Mouse (Mus musculus): ENCODE measurements around the gene Tex38. TPM values are rescaled to one million over a fixed set of nuclear protein-coding genes. Genes with fewer than 3 reads are reported as not detected.

Gene Tex38
- polyA plus RNA-seq (2015; fragmentation: Nextera tagmentation; extraction: Ambion mirVana) = 0.23 and 0.34 TPM in 2 replicates

DNA sequence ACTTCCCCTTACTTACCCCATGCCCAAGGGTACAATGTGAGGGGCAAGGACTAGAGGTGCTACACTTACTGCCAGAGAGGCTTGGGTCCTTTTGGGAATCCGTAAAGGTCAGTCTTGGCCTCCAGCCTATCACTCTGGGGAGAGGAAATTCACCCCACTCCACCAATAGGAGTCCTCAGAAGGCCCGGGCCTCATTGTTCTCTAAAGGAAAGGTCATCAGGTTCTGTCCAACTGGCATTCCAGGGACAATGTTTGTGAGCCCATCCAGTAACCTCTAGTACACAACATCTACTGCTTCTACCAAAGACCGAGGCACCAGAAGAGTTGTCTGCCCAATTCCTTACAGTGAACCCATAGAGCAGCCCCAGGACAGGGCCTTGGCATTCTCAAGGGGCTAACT, at the start of gene Tex38:
Tex38 (minus strand) TSS at position 101 of the 400 bp plus-strand sequence.
- WGBS = 73% methylated on average over 3 of the region's 3 CpGs
- ATAC-seq = no peak
- H3K9ac ChIP-seq (ENCODE audit: low read depth, low read length) = no peak within 1 kb of the TSS

DNA sequence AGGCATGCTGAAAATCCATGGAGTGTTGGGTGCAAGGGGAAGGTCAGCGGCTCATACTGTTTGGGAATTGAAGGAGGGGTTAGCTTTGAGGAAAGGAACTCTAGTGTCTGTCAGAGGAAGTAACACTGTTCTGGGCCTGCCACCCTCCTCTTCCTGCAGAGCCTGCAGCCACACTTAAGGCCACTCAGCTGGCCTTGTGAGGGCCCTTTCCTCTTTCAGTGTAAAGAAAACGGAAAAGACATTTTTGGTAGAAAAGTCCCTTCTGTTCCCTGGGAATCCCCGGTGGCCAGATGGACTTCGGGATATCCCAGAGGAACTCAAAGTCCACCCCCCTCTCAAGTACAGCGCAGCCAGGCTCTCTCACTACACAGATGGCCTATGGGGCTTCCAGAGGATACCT, 49.7 kb upstream of the Tex38 start:
- H3K4me2 ChIP-seq (ENCODE audit: low read depth, low read length) = no peak overlapping the region
- no peak overlapping the region for H3K4me3 ChIP-seq (ENCODE audit: low read length)
- H3K27ac ChIP-seq (ENCODE audit: low read length) = no peak overlapping the region
- no peaks in the 10 kb centered on the region for H3K36me3 ChIP-seq (ENCODE audit: control insufficient read depth, insufficient read depth, low read length)
- 78% methylated on average over 5 of the region's 5 CpGs for WGBS
- peaks cover 22% of the 10 kb centered on the region for H3K4me1 ChIP-seq (ENCODE audit: control insufficient read depth, insufficient read depth, low read length)
- no peaks in the 10 kb centered on the region for H3K27me3 ChIP-seq (replicated peaks; ENCODE audit: control insufficient read depth, insufficient read depth, low read length)
- H3K9ac ChIP-seq (ENCODE audit: low read depth, low read length) = no peak overlapping the region
- no peaks in the 10 kb centered on the region for H3K9me3 ChIP-seq (ENCODE audit: control insufficient read depth, low read length)
- no peak for ATAC-seq

More for the DNA sequence above, at the start of gene Tex38:
- no peak within 1 kb of the TSS for H3K4me3 ChIP-seq (ENCODE audit: low read length)
- H3K27me3 ChIP-seq (replicated peaks; ENCODE audit: control insufficient read depth, insufficient read depth, low read length) = no peaks in the 10 kb centered on the region
- peaks cover 10% of the 10 kb centered on the region for H3K4me1 ChIP-seq (ENCODE audit: control insufficient read depth, insufficient read depth, low read length)
- H3K36me3 ChIP-seq (ENCODE audit: control insufficient read depth, insufficient read depth, low read length) = no peaks in the 10 kb centered on the region
- H3K9me3 ChIP-seq (ENCODE audit: control insufficient read depth, low read length) = no peaks in the 10 kb centered on the region
- no peak within 1 kb of the TSS for H3K27ac ChIP-seq (ENCODE audit: low read length)
- no peak within 1 kb of the TSS for H3K4me2 ChIP-seq (ENCODE audit: low read depth, low read length)

DNA sequence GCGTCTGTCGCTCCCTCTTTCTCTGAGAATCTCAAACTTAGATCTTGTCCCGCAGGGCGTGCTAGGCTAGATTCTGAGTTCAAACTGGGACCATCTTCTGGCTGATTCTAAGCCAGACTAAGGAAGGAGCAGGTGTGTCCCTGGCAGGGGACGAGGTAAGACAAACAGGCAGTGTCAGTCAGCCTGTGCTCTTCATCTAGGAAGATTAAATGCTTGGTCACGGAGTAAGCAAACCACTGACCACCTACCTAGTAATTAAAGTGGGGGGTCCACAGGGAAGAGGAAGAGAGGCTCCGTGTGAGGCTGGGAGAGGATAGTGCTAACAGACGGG, 47.7 kb upstream of the Tex38 start:
- H3K9ac ChIP-seq (ENCODE audit: low read depth, low read length) = peak overlapping the region; percentile 85
- H3K4me3 ChIP-seq (ENCODE audit: low read length) = peak overlapping the region; percentile 74
- no peaks in the 10 kb centered on the region for H3K9me3 ChIP-seq (ENCODE audit: control insufficient read depth, low read length)
- H3K4me2 ChIP-seq (ENCODE audit: low read depth, low read length) = peak overlapping the region; percentile 79
- H3K27ac ChIP-seq (ENCODE audit: low read length) = no peak overlapping the region
- peaks cover 26% of the 10 kb centered on the region for H3K4me1 ChIP-seq (ENCODE audit: control insufficient read depth, insufficient read depth, low read length)
- H3K27me3 ChIP-seq (replicated peaks; ENCODE audit: control insufficient read depth, insufficient read depth, low read length) = no peaks in the 10 kb centered on the region
- 10% methylated on average over 8 of the region's 8 CpGs for WGBS
- no peak for ATAC-seq
- H3K36me3 ChIP-seq (ENCODE audit: control insufficient read depth, insufficient read depth, low read length) = no peaks in the 10 kb centered on the region

DNA sequence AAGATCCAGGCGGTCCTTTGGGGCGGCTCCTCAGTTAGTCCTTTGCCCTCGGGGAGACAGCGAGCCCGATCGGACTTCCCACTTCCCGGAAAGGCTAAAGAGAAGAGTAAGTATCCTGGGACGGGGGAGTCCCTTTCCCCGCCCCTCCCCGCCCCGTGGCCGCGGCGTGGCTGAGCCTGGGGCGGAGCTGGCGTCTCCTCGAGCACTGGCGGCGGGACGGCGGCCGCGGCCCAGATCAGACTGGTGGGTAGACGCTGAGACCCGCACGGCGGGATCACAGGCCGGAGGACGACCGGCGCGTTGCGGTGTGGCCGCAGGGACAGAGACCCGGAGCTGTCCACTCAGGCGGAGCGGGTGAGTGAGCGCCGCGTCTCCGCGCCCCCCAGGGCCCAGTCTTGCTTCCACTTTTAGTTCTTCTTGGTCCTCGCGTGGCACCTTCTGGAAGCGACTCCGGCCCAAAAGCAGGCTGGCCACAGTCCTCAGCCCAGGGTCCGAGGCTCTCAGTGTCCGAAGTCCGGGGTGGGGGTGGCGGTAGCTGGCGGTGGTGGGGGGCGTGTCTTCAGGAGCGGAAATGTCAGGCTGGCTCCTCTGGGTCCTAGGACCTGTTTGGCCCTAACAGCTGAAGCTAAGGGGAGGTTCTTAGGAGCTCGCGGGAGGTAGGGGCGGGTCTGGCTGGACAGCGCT, 47.2 kb upstream of the Tex38 start, which contains the start of gene Mob3c:
Mob3c (plus strand) TSS at position 205 of the 684 bp plus-strand sequence.
- Histone ChIP-seq H3K4me1 (ENCODE audit: control insufficient read depth, insufficient read depth, low read length) (peaks cover 26% of the 10 kb centered on the region), H3K27ac (ENCODE audit: low read length) (peak within 1 kb of the TSS; percentile 93), H3K9me3 (ENCODE audit: control insufficient read depth, low read length) (no peaks in the 10 kb centered on the region), H3K9ac (ENCODE audit: low read depth, low read length) (peak within 1 kb of the TSS; percentile 85), H3K4me3 (ENCODE audit: low read length) (peak within 1 kb of the TSS; percentile 74), H3K27me3 (replicated peaks; ENCODE audit: control insufficient read depth, insufficient read depth, low read length) (no peaks in the 10 kb centered on the region), H3K4me2 (ENCODE audit: low read depth, low read length) (peak within 1 kb of the TSS; percentile 79), H3K36me3 (ENCODE audit: control insufficient read depth, insufficient read depth, low read length) (no peaks in the 10 kb centered on the region)
- WGBS = under 1% methylated on average over 57 of the region's 57 CpGs
- ATAC-seq = peak; percentile 97

DNA sequence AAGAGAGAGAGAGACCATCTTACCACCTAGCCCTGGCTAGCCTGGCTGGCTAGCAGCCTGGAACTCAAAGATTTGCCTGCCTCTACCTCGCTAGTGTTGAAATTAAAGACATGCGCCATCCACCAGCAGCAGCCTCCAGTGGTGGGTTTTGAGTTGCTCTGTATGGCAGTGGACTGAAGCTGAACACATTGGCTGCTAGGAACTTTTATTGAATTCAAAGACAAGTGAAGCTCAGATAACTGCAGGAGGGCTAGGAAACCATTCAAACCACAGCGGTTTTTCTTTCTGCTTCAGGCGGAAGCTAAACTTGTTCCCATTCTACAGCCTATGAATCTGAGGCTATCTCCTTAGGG, 46.7 kb upstream of the Tex38 start:
- WGBS = 7% methylated on average over 4 of the region's 4 CpGs
- H3K27ac ChIP-seq (ENCODE audit: low read length) = peak overlapping the region; percentile 93
- peak; percentile 0; the same call in 1 of the 2 replicates for ATAC-seq

DNA sequence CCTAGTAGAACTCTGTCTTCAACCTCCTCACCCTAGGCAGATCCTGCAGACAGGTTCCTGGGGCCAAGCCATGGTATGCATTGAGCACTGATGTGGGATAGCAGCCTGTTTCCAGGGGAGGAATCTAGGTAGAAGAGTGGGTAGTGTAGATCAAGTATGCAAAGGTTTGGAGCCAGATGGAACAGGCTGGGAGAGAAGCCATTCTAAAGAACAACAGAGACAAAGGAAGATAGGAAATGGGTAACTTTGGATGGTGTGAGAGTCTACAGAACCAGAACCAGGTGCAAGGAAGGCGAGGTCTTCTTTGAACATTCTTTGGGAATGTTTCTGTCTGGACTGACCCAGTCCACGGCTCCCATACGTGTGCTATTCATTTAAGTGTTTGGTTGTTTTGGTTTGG, 46.2 kb upstream of the Tex38 start:
- H3K36me3 ChIP-seq (ENCODE audit: control insufficient read depth, insufficient read depth, low read length) = no peaks in the 10 kb centered on the region
- no peak overlapping the region for H3K9ac ChIP-seq (ENCODE audit: low read depth, low read length)
- no peak overlapping the region for H3K27ac ChIP-seq (ENCODE audit: low read length)
- no peak overlapping the region for H3K4me3 ChIP-seq (ENCODE audit: low read length)
- 73% methylated on average over 3 of the region's 3 CpGs for WGBS
- H3K4me1 ChIP-seq (ENCODE audit: control insufficient read depth, insufficient read depth, low read length) = peaks cover 23% of the 10 kb centered on the region
- no peak for ATAC-seq
- no peaks in the 10 kb centered on the region for H3K9me3 ChIP-seq (ENCODE audit: control insufficient read depth, low read length)
- H3K4me2 ChIP-seq (ENCODE audit: low read depth, low read length) = peak overlapping the region; percentile 79; the same call in 1 of the 2 replicates
- no peaks in the 10 kb centered on the region for H3K27me3 ChIP-seq (replicated peaks; ENCODE audit: control insufficient read depth, insufficient read depth, low read length)

More for the DNA sequence above, 46.7 kb upstream of the Tex38 start:
- H3K27me3 ChIP-seq (replicated peaks; ENCODE audit: control insufficient read depth, insufficient read depth, low read length) = no peaks in the 10 kb centered on the region
- peak overlapping the region; percentile 74 for H3K4me3 ChIP-seq (ENCODE audit: low read length)
- H3K4me2 ChIP-seq (ENCODE audit: low read depth, low read length) = peak overlapping the region; percentile 79
- H3K36me3 ChIP-seq (ENCODE audit: control insufficient read depth, insufficient read depth, low read length) = no peaks in the 10 kb centered on the region
- H3K9me3 ChIP-seq (ENCODE audit: control insufficient read depth, low read length) = no peaks in the 10 kb centered on the region
- H3K4me1 ChIP-seq (ENCODE audit: control insufficient read depth, insufficient read depth, low read length) = peaks cover 26% of the 10 kb centered on the region
- peak overlapping the region; percentile 85 for H3K9ac ChIP-seq (ENCODE audit: low read depth, low read length)

DNA sequence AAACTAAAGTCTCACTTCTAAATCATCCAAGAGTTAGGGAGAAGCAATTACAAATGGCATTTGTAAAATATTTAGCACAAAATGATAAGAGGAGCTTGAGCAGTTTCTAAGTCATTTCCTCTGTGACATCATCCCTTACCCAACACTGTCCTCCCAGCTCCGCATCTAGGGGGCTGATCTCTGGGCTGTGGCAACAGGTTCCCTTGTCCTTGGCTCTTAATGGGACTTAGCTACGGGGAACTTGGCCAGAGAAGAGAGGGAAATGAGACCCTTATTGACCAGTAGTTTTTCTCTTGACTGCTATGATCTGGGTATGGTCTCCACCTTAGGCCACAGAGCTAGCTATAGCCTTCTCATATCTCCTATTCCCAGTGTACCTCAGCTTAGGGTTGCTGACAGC, 44.5 kb upstream of the Tex38 start:
- Histone ChIP-seq H3K9me3 (ENCODE audit: control insufficient read depth, low read length) (no peaks in the 10 kb centered on the region), H3K27ac (ENCODE audit: low read length) (no peak overlapping the region), H3K4me2 (ENCODE audit: low read depth, low read length) (no peak overlapping the region), H3K4me3 (ENCODE audit: low read length) (no peak overlapping the region), H3K4me1 (ENCODE audit: control insufficient read depth, insufficient read depth, low read length) (peaks cover 23% of the 10 kb centered on the region), H3K9ac (ENCODE audit: low read depth, low read length) (no peak overlapping the region), H3K27me3 (replicated peaks; ENCODE audit: control insufficient read depth, insufficient read depth, low read length) (no peaks in the 10 kb centered on the region), H3K36me3 (ENCODE audit: control insufficient read depth, insufficient read depth, low read length) (no peaks in the 10 kb centered on the region)
- no peak for ATAC-seq
- 77% methylated on average over 2 of the region's 2 CpGs for WGBS

DNA sequence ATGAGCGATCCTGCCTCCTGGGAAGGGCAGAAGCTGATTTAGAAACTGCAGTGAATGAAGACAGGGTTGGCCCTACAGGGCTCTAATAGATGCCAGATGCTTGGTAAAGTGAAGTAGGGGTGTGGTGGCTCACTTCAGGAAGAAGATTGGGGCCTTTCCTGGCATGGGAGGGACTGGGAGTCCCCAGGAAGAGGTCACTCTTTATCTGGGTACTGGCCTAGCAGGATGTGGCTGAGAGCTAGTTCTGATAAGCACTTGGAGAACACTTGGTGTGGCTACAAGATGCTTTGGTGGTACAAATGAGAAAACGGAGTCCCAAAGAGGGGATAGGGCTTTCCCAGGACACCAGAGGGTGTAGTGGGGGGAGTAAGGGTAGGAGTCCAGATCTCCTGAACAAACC, 43.4 kb upstream of the Tex38 start:
- H3K4me1 ChIP-seq (ENCODE audit: control insufficient read depth, insufficient read depth, low read length) = peaks cover 17% of the 10 kb centered on the region
- no peaks in the 10 kb centered on the region for H3K27me3 ChIP-seq (replicated peaks; ENCODE audit: control insufficient read depth, insufficient read depth, low read length)
- H3K36me3 ChIP-seq (ENCODE audit: control insufficient read depth, insufficient read depth, low read length) = no peaks in the 10 kb centered on the region
- H3K27ac ChIP-seq (ENCODE audit: low read length) = no peak overlapping the region
- no peaks in the 10 kb centered on the region for H3K9me3 ChIP-seq (ENCODE audit: control insufficient read depth, low read length)
- H3K4me2 ChIP-seq (ENCODE audit: low read depth, low read length) = no peak overlapping the region
- no peak for ATAC-seq
- no peak overlapping the region for H3K9ac ChIP-seq (ENCODE audit: low read depth, low read length)
- WGBS = 74% methylated on average over 2 of the region's 2 CpGs
- no peak overlapping the region for H3K4me3 ChIP-seq (ENCODE audit: low read length)

DNA sequence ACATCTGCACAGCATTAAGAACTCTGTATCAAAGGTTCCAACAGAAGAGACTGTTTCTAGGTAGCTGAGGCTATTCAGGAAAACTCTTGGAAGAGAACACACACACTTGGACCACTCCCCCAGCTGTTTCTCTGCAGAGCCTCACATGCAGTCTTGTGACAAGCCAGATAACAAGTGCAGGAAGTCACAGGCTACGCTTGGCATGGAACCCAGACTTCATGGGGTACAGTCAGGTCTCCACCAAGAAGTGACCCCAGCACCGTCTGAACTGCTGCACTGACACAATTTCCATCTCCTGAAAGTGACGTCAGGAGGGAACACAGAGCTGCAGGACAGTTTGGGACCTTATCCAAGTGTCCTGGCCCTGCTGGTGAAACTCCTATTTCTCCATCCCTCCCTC, 41.1 kb upstream of the Tex38 start:
- ATAC-seq = peak; percentile 38
- Histone ChIP-seq H3K27ac (ENCODE audit: low read length) (no peak overlapping the region), H3K9ac (ENCODE audit: low read depth, low read length) (no peak overlapping the region), H3K4me1 (ENCODE audit: control insufficient read depth, insufficient read depth, low read length) (0 out of 2 replicates have a peak, but pooled peaks cover 5% of the 10 kb centered on the region), H3K36me3 (ENCODE audit: control insufficient read depth, insufficient read depth, low read length) (no peaks in the 10 kb centered on the region), H3K4me2 (ENCODE audit: low read depth, low read length) (no peak overlapping the region), H3K27me3 (replicated peaks; ENCODE audit: control insufficient read depth, insufficient read depth, low read length) (no peaks in the 10 kb centered on the region), H3K9me3 (ENCODE audit: control insufficient read depth, low read length) (no peaks in the 10 kb centered on the region), H3K4me3 (ENCODE audit: low read length) (no peak overlapping the region)
- WGBS = 67% methylated on average over 3 of the region's 3 CpGs

DNA sequence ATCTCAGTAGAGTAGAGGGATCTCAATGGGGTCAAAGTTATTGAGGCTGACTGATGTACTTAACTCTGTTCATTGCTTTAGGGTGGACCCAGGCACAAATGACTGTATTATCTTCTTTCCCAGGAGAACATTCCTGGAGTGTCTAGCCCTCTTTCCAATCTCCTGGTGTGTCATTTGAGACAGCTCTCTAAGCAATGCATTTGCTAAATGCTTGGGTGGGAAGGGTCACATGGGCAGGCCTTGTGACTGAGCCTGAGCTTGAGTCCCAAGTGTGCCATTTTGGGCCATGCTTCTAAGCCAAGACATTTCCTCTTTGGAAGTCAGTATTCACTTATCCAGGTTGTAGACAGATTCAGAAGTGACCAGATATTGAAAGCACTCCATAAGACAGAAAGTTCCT, 40.6 kb upstream of the Tex38 start:
- Histone ChIP-seq H3K9me3 (ENCODE audit: control insufficient read depth, low read length) (no peaks in the 10 kb centered on the region), H3K4me2 (ENCODE audit: low read depth, low read length) (no peak overlapping the region)
- ATAC-seq = peak; percentile 5; the same call in 1 of the 2 replicates

More for the DNA sequence above, 40.6 kb upstream of the Tex38 start:
- no peak overlapping the region for H3K9ac ChIP-seq (ENCODE audit: low read depth, low read length)
- H3K4me3 ChIP-seq (ENCODE audit: low read length) = no peak overlapping the region
- H3K36me3 ChIP-seq (ENCODE audit: control insufficient read depth, insufficient read depth, low read length) = no peaks in the 10 kb centered on the region
- 0 out of 2 replicates have a peak, but pooled peaks cover 5% of the 10 kb centered on the region for H3K4me1 ChIP-seq (ENCODE audit: control insufficient read depth, insufficient read depth, low read length)
- H3K27me3 ChIP-seq (replicated peaks; ENCODE audit: control insufficient read depth, insufficient read depth, low read length) = no peaks in the 10 kb centered on the region
- no peak overlapping the region for H3K27ac ChIP-seq (ENCODE audit: low read length)

Data from intestine, embryonic 16.5 days (tissue).